Mouse (Mus musculus) hindbrain, postnatal 0 days (tissue): ENCODE results near the gene Olfr792. TPM values are rescaled to one million over a fixed set of nuclear protein-coding genes. Genes with fewer than 3 reads are reported as not detected.

Experiments used
- ATAC-seq: fragments of 200-750 bp; cut with Nextera tagmentation; 2 replicates; pipeline ENCODE4 v1.8.0; 2017; ENCODE audit warnings: mild to moderate bottlenecking, moderate TSS enrichment, moderate library complexity
- DNase-seq: peaks from one replicate; pipeline ENCODE4 v3.0.0-alpha.2; 2015; ENCODE audit warnings: low spot score
- H3K27ac ChIP-seq: fragments of 300-500 bp; sonication (generic); 2 replicates; pipeline ENCODE4 v1.5.1; 2014; ENCODE audit warnings: mild to moderate bottlenecking
- H3K27me3 ChIP-seq: fragments of 300-500 bp; sonication (generic); 2 replicates; pipeline ENCODE4 v1.6.1; 2014; ENCODE audit warnings: low read length, mixed read lengths; ENCODE audit not compliant: insufficient read depth
- H3K36me3 ChIP-seq: fragments of 300-500 bp; sonication (generic); 2 replicates; pipeline ENCODE4 v1.6.1; 2014; ENCODE audit warnings: low read length, mixed read lengths; ENCODE audit not compliant: insufficient read depth
- H3K4me1 ChIP-seq: fragments of 300-500 bp; sonication (generic); 2 replicates; pipeline ENCODE4 v1.6.1; 2014; ENCODE audit warnings: antibody characterized with exemption, low read length, mixed read lengths; ENCODE audit not compliant: insufficient read depth
- H3K4me2 ChIP-seq: fragments of 300-500 bp; sonication (generic); 2 replicates; pipeline ENCODE4 v1.6.1; 2014; ENCODE audit warnings: low read depth, mild to moderate bottlenecking, low read length, moderate library complexity, mixed read lengths
- H3K4me3 ChIP-seq: fragments of 300-500 bp; sonication (generic); 2 replicates; pipeline ENCODE4 v1.5.1; 2014; ENCODE audit warnings: low read length
- H3K9ac ChIP-seq: fragments of 300-500 bp; sonication (generic); replicated peaks from 2 replicates; pipeline ENCODE4 v1.6.1; 2014; ENCODE audit warnings: mild to moderate bottlenecking, low read length, moderate library complexity, mixed read lengths
- H3K9me3 ChIP-seq: fragments of 300-500 bp; sonication (generic); 2 replicates; pipeline ENCODE4 v1.6.1; 2016; ENCODE audit warnings: low read length, mixed read lengths
- CTCF ChIP-seq: IDR thresholded peaks from 2 replicates; pipeline ENCODE4 v1.5.1; 2016; ENCODE audit warnings: antibody characterized with exemption, control low read depth, low read depth
- WGBS: fragments of 180-500 bp; shearing (Covaris S2); extraction: QIAGEN DNeasy Blood & Tissue Kit; methylation state at CpG from one replicate; pipeline ENCODE4 v1.1.7; 2014; 5-methylcytosine and 5-hydroxymethylcytosine counted together
- microRNA-seq, 2 experiments: library from miRNA; unstranded; fragments of <30 nt; microRNA quantifications; one replicate each; pipeline ENCODE4; 2016
- polyA plus RNA-seq: library from polyadenylated mRNA; unstranded; fragments of >200 nt; fragmentation: Nextera tagmentation; extraction: Ambion mirVana; gene quantifications from 2 replicates; pipeline ENCODE4 v1.2.1, GENCODE M21; 2015
- total RNA-seq: library from RNA; depleted of rRNA; stranded (reverse); fragments of >200 nt; gene quantifications from 2 replicates; pipeline ENCODE4 v1.2.3, GENCODE M21; 2014; rRNA removed

Olfr792 gene
- total RNA-seq (not detected in 2 replicates), polyA plus RNA-seq (not detected in 2 replicates)

GRCm38 (mm10) chr10:129538862-129539261 lies at the start of gene Olfr792:
Gene Olfr792 (plus strand): TSS chr10:129539162.
- Histone ChIP-seq H3K27me3 (no peaks in the 10 kb centered on the region), H3K9me3 (0 out of 2 replicates have a peak, but pooled peaks cover 3% of the 10 kb centered on the region), H3K4me3 (no peak within 1 kb of the TSS), H3K36me3 (no peaks in the 10 kb centered on the region), H3K9ac (no peak within 1 kb of the TSS), H3K4me2 (no peak within 1 kb of the TSS), H3K4me1 (no peaks in the 10 kb centered on the region), H3K27ac (no peak within 1 kb of the TSS)
- no peak for ATAC-seq
- TF ChIP-seq CTCF: no peak
- 74% methylated on average over 1 of the region's 1 CpGs for WGBS
- DNase-seq: no peak

- DNase-seq: no peak
- WGBS: 76% methylated on average over 2 of the region's 2 CpGs
- H3K36me3 ChIP-seq: no peaks in the 10 kb centered on the region
- H3K4me3 ChIP-seq: no peak overlapping the region
- no peak overlapping the region for H3K27ac ChIP-seq
- H3K27me3 ChIP-seq: no peaks in the 10 kb centered on the region
- no peaks in the 10 kb centered on the region for H3K4me1 ChIP-seq
- H3K4me2 ChIP-seq: no peak overlapping the region
- TF ChIP-seq CTCF: no peak
- H3K9me3 ChIP-seq: no peaks in the 10 kb centered on the region
- no peak for ATAC-seq
- no peak overlapping the region for H3K9ac ChIP-seq
Measured at GRCm38 (mm10) chr10:129490101-129490500, 48.9 kb upstream of the Olfr792 start.

GRCm38 (mm10) chr10:129498192-129498591 lies 40.8 kb upstream of the Olfr792 start, which contains the start of gene Olfr790:
Gene Olfr790 (plus strand): TSS chr10:129498492.
- H3K4me1 ChIP-seq: no peaks in the 10 kb centered on the region
- H3K9me3 ChIP-seq: no peaks in the 10 kb centered on the region
- DNase-seq (no peak), ATAC-seq (no peak)
- H3K27me3 ChIP-seq: no peaks in the 10 kb centered on the region
- H3K9ac ChIP-seq: no peak within 1 kb of the TSS
- no peak for TF ChIP-seq CTCF
- no peak within 1 kb of the TSS for H3K4me3 ChIP-seq
- no peak within 1 kb of the TSS for H3K4me2 ChIP-seq
- H3K36me3 ChIP-seq: no peaks in the 10 kb centered on the region
- H3K27ac ChIP-seq: no peak within 1 kb of the TSS

GRCm38 (mm10) chr10:129521492-129521891 lies 17.5 kb upstream of the Olfr792 start, which contains the start of gene Olfr791:
Gene Olfr791 (plus strand): TSS chr10:129521792.
- ATAC-seq (no peak), DNase-seq (no peak)
- 72% methylated on average over 3 of the region's 3 CpGs for WGBS
- Histone ChIP-seq H3K9ac (no peak within 1 kb of the TSS), H3K4me1 (no peaks in the 10 kb centered on the region), H3K4me3 (no peak within 1 kb of the TSS), H3K4me2 (no peak within 1 kb of the TSS), H3K27ac (no peak within 1 kb of the TSS), H3K9me3 (no peaks in the 10 kb centered on the region), H3K27me3 (no peaks in the 10 kb centered on the region), H3K36me3 (no peaks in the 10 kb centered on the region)
- no peak for TF ChIP-seq CTCF

GRCm38 (mm10) chr10:129549354-129549753 lies 10.4 kb downstream of the Olfr792 start:
- H3K4me2 ChIP-seq: no peak overlapping the region
- H3K9ac ChIP-seq: no peak overlapping the region
- H3K4me1 ChIP-seq: no peaks in the 10 kb centered on the region
- TF ChIP-seq CTCF: no peak
- no peak overlapping the region for H3K4me3 ChIP-seq
- no peaks in the 10 kb centered on the region for H3K36me3 ChIP-seq
- ATAC-seq (no peak), DNase-seq (peak; percentile 3)
- H3K9me3 ChIP-seq: no peaks in the 10 kb centered on the region
- no peaks in the 10 kb centered on the region for H3K27me3 ChIP-seq
- 69% methylated on average over 1 of the region's 1 CpGs for WGBS
- no peak overlapping the region for H3K27ac ChIP-seq

GRCm38 (mm10) chr10:129567355-129567754 lies 28.4 kb downstream of the Olfr792 start, which contains the start of gene Olfr794:
Gene Olfr794 (plus strand): TSS chr10:129567655.
- H3K27me3 ChIP-seq: no peaks in the 10 kb centered on the region
- no peaks in the 10 kb centered on the region for H3K36me3 ChIP-seq
- no peak for TF ChIP-seq CTCF
- DNase-seq (no peak), ATAC-seq (no peak)
- H3K27ac ChIP-seq: no peak within 1 kb of the TSS
- no peak within 1 kb of the TSS for H3K4me3 ChIP-seq
- no peak within 1 kb of the TSS for H3K4me2 ChIP-seq
- H3K4me1 ChIP-seq: no peaks in the 10 kb centered on the region
- H3K9ac ChIP-seq: no peak within 1 kb of the TSS
- WGBS: 88% methylated on average over 2 of the region's 2 CpGs
- H3K9me3 ChIP-seq: no peaks in the 10 kb centered on the region

GRCm38 (mm10) chr10:129577066-129577465 lies 38.1 kb downstream of the Olfr792 start:
- H3K27me3 ChIP-seq: no peaks in the 10 kb centered on the region
- no peak overlapping the region for H3K4me2 ChIP-seq
- no peak overlapping the region for H3K27ac ChIP-seq
- WGBS: 48% methylated on average over 1 of the region's 1 CpGs
- ATAC-seq (no peak), DNase-seq (peak; percentile 53)
- H3K4me1 ChIP-seq: no peaks in the 10 kb centered on the region
- no peak overlapping the region for H3K4me3 ChIP-seq
- no peak overlapping the region for H3K9ac ChIP-seq
- TF ChIP-seq CTCF: no peak
- H3K36me3 ChIP-seq: no peaks in the 10 kb centered on the region
- H3K9me3 ChIP-seq: no peaks in the 10 kb centered on the region

Small RNA genes within 50 kb of the gene (microRNA-seq; reads per million reads assigned to microRNA genes)
- 0 reads per million in 2 experiments for gene Gm23252

Other genes with a start within 250 kb of the Olfr792 start
- gene Olfr780, start 221.0 kb upstream of the Olfr792 start, total RNA-seq: not detected in 2 replicates
- not detected in 2 replicates for gene Olfr780, start 221.0 kb upstream of the Olfr792 start, polyA plus RNA-seq
- not detected in 2 replicates for gene Olfr781, start 210.3 kb upstream of the Olfr792 start, total RNA-seq
- gene Olfr781, start 210.3 kb upstream of the Olfr792 start, polyA plus RNA-seq: not detected in 2 replicates
- not detected in 2 replicates for gene Olfr782, start 190.3 kb upstream of the Olfr792 start, total RNA-seq
- not detected in 2 replicates for gene Olfr782, start 190.3 kb upstream of the Olfr792 start, polyA plus RNA-seq
- gene Olfr784, start 155.1 kb upstream of the Olfr792 start, total RNA-seq: 0.61 and 0.68 TPM in 2 replicates
- gene Olfr784, start 155.1 kb upstream of the Olfr792 start, polyA plus RNA-seq: 0.05 and 0.08 TPM in 2 replicates
- gene Olfr785, start 133.7 kb upstream of the Olfr792 start, total RNA-seq: not detected in 2 replicates
- not detected in 2 replicates for gene Olfr785, start 133.7 kb upstream of the Olfr792 start, polyA plus RNA-seq
- gene Olfr786, start 111.9 kb upstream of the Olfr792 start, total RNA-seq: not detected in 2 replicates
- not detected in 2 replicates for gene Olfr786, start 111.9 kb upstream of the Olfr792 start, polyA plus RNA-seq
- not detected in 2 replicates for gene Olfr787, start 77.3 kb upstream of the Olfr792 start, total RNA-seq
- not detected in 2 replicates for gene Olfr787, start 77.3 kb upstream of the Olfr792 start, polyA plus RNA-seq
- not detected in 2 replicates for gene Olfr788, start 68.2 kb upstream of the Olfr792 start, total RNA-seq
- gene Olfr788, start 68.2 kb upstream of the Olfr792 start, polyA plus RNA-seq: not detected in 2 replicates
- not detected in 2 replicates for gene Olfr789, start 54.4 kb upstream of the Olfr792 start, total RNA-seq
- not detected in 2 replicates for gene Olfr789, start 54.4 kb upstream of the Olfr792 start, polyA plus RNA-seq
- not detected in 2 replicates for gene Olfr790, start 40.7 kb upstream of the Olfr792 start, total RNA-seq
- not detected in 2 replicates for gene Olfr790, start 40.7 kb upstream of the Olfr792 start, polyA plus RNA-seq
- gene Olfr791, start 17.4 kb upstream of the Olfr792 start, total RNA-seq: not detected in 2 replicates
- not detected in 2 replicates for gene Olfr791, start 17.4 kb upstream of the Olfr792 start, polyA plus RNA-seq
- gene Olfr794, start 28.5 kb downstream of the Olfr792 start, total RNA-seq: not detected in 2 replicates
- not detected in 2 replicates for gene Olfr794, start 28.5 kb downstream of the Olfr792 start, polyA plus RNA-seq
- not detected in 2 replicates for gene Olfr796, start 73.4 kb downstream of the Olfr792 start, total RNA-seq
- not detected in 2 replicates for gene Olfr796, start 73.4 kb downstream of the Olfr792 start, polyA plus RNA-seq
- not detected in 2 replicates for gene Olfr798, start 88.8 kb downstream of the Olfr792 start, total RNA-seq
- gene Olfr798, start 88.8 kb downstream of the Olfr792 start, polyA plus RNA-seq: not detected in 2 replicates
- gene Olfr799, start 98.3 kb downstream of the Olfr792 start, total RNA-seq: not detected in 2 replicates
- gene Olfr799, start 98.3 kb downstream of the Olfr792 start, polyA plus RNA-seq: not detected in 2 replicates
- not detected in 2 replicates for gene Olfr800, start 118.5 kb downstream of the Olfr792 start, total RNA-seq
- not detected in 2 replicates for gene Olfr800, start 118.5 kb downstream of the Olfr792 start, polyA plus RNA-seq
- not detected in 2 replicates for gene Olfr801, start 134.7 kb downstream of the Olfr792 start, total RNA-seq
- gene Olfr801, start 134.7 kb downstream of the Olfr792 start, polyA plus RNA-seq: not detected in 2 replicates
- not detected in 2 replicates for gene Olfr802, start 149.0 kb downstream of the Olfr792 start, total RNA-seq
- gene Olfr802, start 149.0 kb downstream of the Olfr792 start, polyA plus RNA-seq: 0.06 and 0.10 TPM in 2 replicates
- gene Olfr803, start 155.1 kb downstream of the Olfr792 start, total RNA-seq: not detected in 2 replicates
- not detected in 2 replicates for gene Olfr803, start 155.1 kb downstream of the Olfr792 start, polyA plus RNA-seq
- 0.26 TPM in 1 of 2 replicates, not detected in the other for gene Olfr804, start 164.0 kb downstream of the Olfr792 start, total RNA-seq
- not detected in 2 replicates for gene Olfr804, start 164.0 kb downstream of the Olfr792 start, polyA plus RNA-seq
- not detected in 2 replicates for gene Olfr805, start 190.2 kb downstream of the Olfr792 start, total RNA-seq
- gene Olfr805, start 190.2 kb downstream of the Olfr792 start, polyA plus RNA-seq: not detected in 2 replicates
- not detected in 2 replicates for gene Olfr806, start 202.8 kb downstream of the Olfr792 start, total RNA-seq
- gene Olfr806, start 202.8 kb downstream of the Olfr792 start, polyA plus RNA-seq: not detected in 2 replicates
- not detected in 2 replicates for gene Olfr807, start 218.6 kb downstream of the Olfr792 start, total RNA-seq
- gene Olfr807, start 218.6 kb downstream of the Olfr792 start, polyA plus RNA-seq: not detected in 2 replicates
- gene Olfr808, start 226.3 kb downstream of the Olfr792 start, total RNA-seq: not detected in 2 replicates
- not detected in 2 replicates for gene Olfr808, start 226.3 kb downstream of the Olfr792 start, polyA plus RNA-seq
- gene Olfr809, start 235.5 kb downstream of the Olfr792 start, total RNA-seq: not detected in 2 replicates
- not detected in 2 replicates for gene Olfr809, start 235.5 kb downstream of the Olfr792 start, polyA plus RNA-seq